Mouse (Mus musculus) CH12.LX (cell line): Measurements from ENCODE around the gene Atg3. TPM values are rescaled to one million over a fixed set of nuclear protein-coding genes. Genes with fewer than 3 reads are reported as not detected.

Experiments
- DNase-seq: peaks from one replicate; pipeline ENCODE4 v3.0.0-alpha.2; 2013; ENCODE audit errors: extremely low read depth
- H3K27ac ChIP-seq: 2 replicates; pipeline ENCODE4 v1.5.1; 2012; ENCODE audit warnings: low read depth, mild to moderate bottlenecking, control low read depth, moderate library complexity; ENCODE audit not compliant: insufficient read depth
- H3K27me3 ChIP-seq: replicated peaks from 2 replicates; pipeline ENCODE3; 2012; ENCODE audit warnings: inconsistent platforms
- H3K36me3 ChIP-seq, 2 experiments: replicated peaks in 1 of 2; 2 replicates each; pipeline versions ENCODE3 to v1.6.1; 2012; ENCODE audit warnings: inconsistent platforms in 1 of 2, low read length in 1 of 2, mild to moderate bottlenecking in 1 of 2, mixed read lengths in 1 of 2, moderate library complexity in 1 of 2; ENCODE audit not compliant: control insufficient read depth in 1 of 2, insufficient read depth in 1 of 2
- H3K4me1 ChIP-seq, 2 experiments: 2 replicates each; pipeline ENCODE4 v1.6.1; 2012; ENCODE audit warnings: inconsistent platforms in 1 of 2, moderate library complexity in 1 of 2; ENCODE audit not compliant: insufficient read depth in 2 of 2, control insufficient read depth in 1 of 2
- H3K4me2 ChIP-seq: 2 replicates; pipeline ENCODE4 v1.6.1; 2012; ENCODE audit warnings: low read depth, mild to moderate bottlenecking, control low read depth; ENCODE audit not compliant: poor library complexity, insufficient read depth, severe bottlenecking
- H3K4me3 ChIP-seq, 3 experiments: fragments of 150-350 bp in 1 of 3; sonication (generic) in 1 of 3; replicated peaks in 1 of 3; 2 replicates each; pipeline versions ENCODE3 to v1.5.1; 2011 to 2012; ENCODE audit warnings: low read depth in 2 of 3, low read length in 2 of 3, mild to moderate bottlenecking in 2 of 3, moderate library complexity in 2 of 3, control low read depth in 1 of 3, improper control_type of control experiment in 1 of 3, inconsistent platforms in 1 of 3, mixed read lengths in 1 of 3; ENCODE audit not compliant: poor library complexity in 1 of 3
- H3K79me2 ChIP-seq: replicated peaks from 2 replicates; pipeline ENCODE4 v1.6.1; 2012; ENCODE audit warnings: mild to moderate bottlenecking, moderate library complexity; ENCODE audit not compliant: control insufficient read depth, poor library complexity, insufficient read depth, severe bottlenecking; ENCODE audit errors: extremely low read depth
- H3K9ac ChIP-seq: 2 replicates; pipeline ENCODE4 v1.6.1; 2012; ENCODE audit warnings: low read depth, mild to moderate bottlenecking, control low read depth, moderate library complexity; ENCODE audit not compliant: insufficient read depth
- H3K9me3 ChIP-seq: replicated peaks from 2 replicates; pipeline ENCODE3; 2012; ENCODE audit warnings: low read length, inconsistent platforms, mixed read lengths
- CHD1 ChIP-seq: IDR thresholded peaks from 2 replicates; pipeline ENCODE4 v1.6.1; 2012; ENCODE audit warnings: low read depth, low read length, improper control_type of control experiment, inconsistent platforms
- CHD2 ChIP-seq: IDR thresholded peaks from 2 replicates; pipeline ENCODE4 v1.6.1; 2011; ENCODE audit warnings: low read length, improper control_type of control experiment
- CTCF ChIP-seq, 2 experiments: IDR thresholded peaks in 1 of 2; conservative IDR thresholded peaks in 1 of 2; 2 replicates each; pipeline ENCODE4 v1.5.1; 2011 to 2012; ENCODE audit warnings: low read depth in 2 of 2, low read length in 2 of 2, improper control_type of control experiment in 1 of 2, inconsistent platforms in 1 of 2, mild to moderate bottlenecking in 1 of 2, moderate library complexity in 1 of 2
- E2F4 ChIP-seq: IDR thresholded peaks from 2 replicates; pipeline ENCODE4 v1.6.1; 2011; ENCODE audit warnings: low read depth, low read length, improper control_type of control experiment; ENCODE audit not compliant: insufficient replicate concordance
- ELF1 ChIP-seq: IDR thresholded peaks from 2 replicates; pipeline ENCODE4 v1.6.1; 2014; ENCODE audit warnings: low read depth, mild to moderate bottlenecking, inconsistent platforms, low read length, improper control_type of control experiment
- EP300 ChIP-seq: IDR thresholded peaks from 2 replicates; pipeline ENCODE4 v1.6.1; 2011; ENCODE audit warnings: low read length, improper control_type of control experiment
- GABPA ChIP-seq: IDR thresholded peaks from 2 replicates; pipeline ENCODE4 v1.6.1; 2012; ENCODE audit warnings: low read depth, low read length, improper control_type of control experiment, inconsistent platforms; ENCODE audit not compliant: insufficient replicate concordance
- JUND ChIP-seq: conservative IDR thresholded peaks from 2 replicates; pipeline ENCODE4 v1.6.1; 2011; ENCODE audit warnings: low read depth, low read length, improper control_type of control experiment
- KAT2A ChIP-seq: IDR thresholded peaks from 2 replicates; pipeline ENCODE4 v1.6.1; 2012; ENCODE audit warnings: low read length, improper control_type of control experiment, inconsistent platforms; ENCODE audit not compliant: insufficient replicate concordance
- MAFK ChIP-seq: IDR thresholded peaks from 2 replicates; pipeline ENCODE4 v1.6.1; 2011; ENCODE audit warnings: low read length, improper control_type of control experiment; ENCODE audit not compliant: insufficient replicate concordance
- MAZ ChIP-seq: IDR thresholded peaks from 2 replicates; pipeline ENCODE4 v1.6.1; 2012; ENCODE audit warnings: low read depth, mild to moderate bottlenecking, inconsistent platforms, low read length, improper control_type of control experiment, moderate library complexity
- MEF2A ChIP-seq: IDR thresholded peaks from 2 replicates; pipeline ENCODE4 v1.6.1; 2014; ENCODE audit warnings: low read depth, mild to moderate bottlenecking, inconsistent platforms, low read length, improper control_type of control experiment, borderline replicate concordance
- MXI1 ChIP-seq: IDR thresholded peaks from 2 replicates; pipeline ENCODE4 v1.6.1; 2011; ENCODE audit warnings: mild to moderate bottlenecking, low read depth, low read length, improper control_type of control experiment
- NELFE ChIP-seq: IDR thresholded peaks from 2 replicates; pipeline ENCODE4 v1.6.1; 2011; ENCODE audit warnings: low read depth, low read length, improper control_type of control experiment
- NRF1 ChIP-seq: IDR thresholded peaks from 2 replicates; pipeline ENCODE4 v1.6.1; 2014; ENCODE audit warnings: low read depth, mild to moderate bottlenecking, inconsistent platforms, low read length, improper control_type of control experiment, moderate library complexity
- POLR2A ChIP-seq: IDR thresholded peaks from 2 replicates; pipeline ENCODE4 v1.6.1; 2011; ENCODE audit warnings: low read depth, mild to moderate bottlenecking, improper control_type of control experiment, low read length
- RCOR1 ChIP-seq: conservative IDR thresholded peaks from 2 replicates; pipeline ENCODE4 v1.6.1; 2012; ENCODE audit warnings: low read depth, mild to moderate bottlenecking, inconsistent platforms, low read length, improper control_type of control experiment
- SIN3A ChIP-seq: IDR thresholded peaks from 2 replicates; pipeline ENCODE4 v1.6.1; 2012; ENCODE audit warnings: low read length, improper control_type of control experiment, inconsistent platforms
- SMC3 ChIP-seq: IDR thresholded peaks from 2 replicates; pipeline ENCODE4 v1.6.1; 2011; ENCODE audit warnings: low read depth, low read length, improper control_type of control experiment
- TBP ChIP-seq: conservative IDR thresholded peaks from 2 replicates; pipeline ENCODE4 v1.6.1; 2011; ENCODE audit warnings: low read depth, low read length, improper control_type of control experiment
- TCF12 ChIP-seq: IDR thresholded peaks from 2 replicates; pipeline ENCODE4 v1.6.1; 2014; ENCODE audit warnings: low read depth, mild to moderate bottlenecking, inconsistent platforms, low read length, improper control_type of control experiment
- UBTF ChIP-seq: IDR thresholded peaks from 2 replicates; pipeline ENCODE4 v1.6.1; 2012; ENCODE audit warnings: low read depth, mild to moderate bottlenecking, inconsistent platforms, low read length, improper control_type of control experiment, moderate library complexity
- USF1 ChIP-seq: IDR thresholded peaks from 2 replicates; pipeline ENCODE4 v1.6.1; 2014; ENCODE audit warnings: low read depth, mild to moderate bottlenecking, inconsistent platforms, low read length, improper control_type of control experiment
- ZC3H11A ChIP-seq: IDR thresholded peaks from 2 replicates; pipeline ENCODE4 v1.6.1; 2012; ENCODE audit warnings: low read depth, mild to moderate bottlenecking, inconsistent platforms, low read length, improper control_type of control experiment
- ZMIZ1 ChIP-seq: IDR thresholded peaks from 2 replicates; pipeline ENCODE4 v1.6.1; 2012; ENCODE audit warnings: low read depth, mild to moderate bottlenecking, inconsistent platforms, low read length, improper control_type of control experiment
- ZNF384 ChIP-seq: IDR thresholded peaks from 2 replicates; pipeline ENCODE4 v1.6.1; 2012; ENCODE audit warnings: low read depth, low read length, improper control_type of control experiment, inconsistent platforms
- dilution Hi-C: fragments of 300-500 bp; cut with MboI; formaldehyde crosslinking; loops from 2 replicates; pipeline ENCODE4 v1.14.3; 2020; ENCODE audit warnings: low sequenced_read_pairs; ENCODE audit not compliant: extremely low pct_unique_long_range_greater_than_20kb, extremely low pct_ligation_motif_present
- in situ Hi-C: fragments of 300-500 bp; cut with MboI; formaldehyde crosslinking; loops from 3 replicates; pipeline ENCODE4 v1.14.3; 2019; ENCODE audit warnings: low sequenced_read_pairs, low pct_ligation_motif_present, low pct_unique_long_range_greater_than_20kb, mixed read lengths
- polyA plus RNA-seq: library from polyadenylated mRNA; unstranded; fragments of >175 nt; gene quantifications from 2 replicates; pipeline ENCODE4 v1.2.1, GENCODE M21; 2012; ENCODE audit warnings: low read depth; ENCODE audit not compliant: insufficient read length
- total RNA-seq, 2 experiments: library from RNA; depleted of rRNA; stranded (reverse); fragments of 300-350 nt in 1 of 2; fragments of >200 nt in 1 of 2; gene quantifications; 2 replicates each; pipeline ENCODE4 v1.2.3; 2012 to 2014

Atg3 gene
- total and polyA plus RNA-seq, 3 experiments: 27.6 to 67.5 (median 43.0) TPM

DNA sequence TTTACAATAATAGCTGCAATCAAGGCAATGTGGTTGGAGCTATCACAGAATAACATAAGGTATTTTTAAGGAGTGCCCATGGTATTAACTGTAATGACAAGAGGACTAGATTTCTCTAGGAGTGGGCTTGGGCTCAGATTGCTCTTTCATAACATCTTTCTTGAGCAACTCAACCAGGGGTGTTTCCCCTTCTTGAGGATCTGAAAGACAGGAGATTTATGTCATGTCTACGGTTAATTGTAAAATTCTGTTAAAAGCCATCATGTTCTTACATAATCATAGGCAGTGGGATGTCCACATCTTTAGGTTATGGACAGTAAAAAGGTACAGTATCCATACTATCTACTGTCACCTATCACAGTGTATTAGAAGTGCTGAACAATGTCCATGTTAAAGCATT lies 72.7 kb downstream of the Atg3 start:
- in situ Hi-C loops (no loop called here), dilution Hi-C loops (no loop called here)
- Histone ChIP-seq H3K9ac (no peak overlapping the region), H3K4me2 (no peak overlapping the region), H3K27ac (no peak overlapping the region), H3K27me3 (no peaks in the 10 kb centered on the region), H3K79me2 (0 out of 2 replicates have a peak, but pooled peaks cover 2% of the 10 kb centered on the region), H3K4me1 (peaks cover 10 to 58% of the 10 kb centered on the region in 2 experiments), H3K36me3 (peaks cover 0 to 5% of the 10 kb centered on the region in 2 experiments), H3K4me3 (no peak overlapping the region), H3K9me3 (no peaks in the 10 kb centered on the region)
- TF ChIP-seq EP300 (no peak), ZC3H11A (no peak), POLR2A (no peak), MEF2A (no peak), MAZ (no peak), RCOR1 (no peak), USF1 (no peak), MAFK (no peak), ZMIZ1 (no peak), MXI1 (no peak), ZNF384 (no peak), JUND (no peak), ELF1 (no peak), SMC3 (no peak), UBTF (no peak), CHD1 (no peak), TBP (no peak), SIN3A (no peak)
- no peak for DNase-seq

DNA sequence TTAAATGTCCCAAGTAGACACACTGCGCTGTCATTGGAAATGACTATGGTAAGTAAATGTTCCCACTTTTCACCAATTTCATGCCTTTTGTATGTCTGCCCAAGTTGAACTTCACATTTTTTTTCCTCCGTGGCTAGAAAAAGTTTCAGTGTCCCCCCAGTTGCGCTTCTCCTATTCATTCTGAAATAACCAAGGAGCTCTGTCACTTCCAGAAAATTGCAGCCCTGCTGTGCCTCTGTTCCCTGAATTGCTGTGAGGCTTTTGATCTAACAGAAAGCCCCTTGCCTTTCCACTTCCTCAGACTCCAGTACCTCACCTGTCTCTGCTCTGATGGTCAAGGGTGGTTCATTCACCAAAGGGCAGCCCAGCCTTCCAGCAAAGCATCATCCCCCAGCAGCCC lies 74.4 kb downstream of the Atg3 start:
- H3K27me3 ChIP-seq: no peaks in the 10 kb centered on the region
- TF ChIP-seq KAT2A: no peak
- TF ChIP-seq GABPA: no peak
- TF ChIP-seq CTCF (conservative IDR thresholded peaks at IDR 0.05 in 1 of 2, IDR thresholded peaks at IDR 0.05 in 1 of 2; ENCODE audit: low read depth in 2 of 2, low read length in 2 of 2): no peak
- TF ChIP-seq TCF12: no peak
- TF ChIP-seq NRF1: no peak
- TF ChIP-seq NELFE: no peak
- no peak for TF ChIP-seq SMC3
- no peak for TF ChIP-seq E2F4
- TF ChIP-seq UBTF: no peak
- no peak for TF ChIP-seq MXI1
- no peak for TF ChIP-seq RCOR1
- TF ChIP-seq CHD1: no peak
- TF ChIP-seq ELF1: no peak
- no peak for TF ChIP-seq ZC3H11A
- TF ChIP-seq CHD2: no peak
- no peak overlapping the region for H3K27ac ChIP-seq
- in situ Hi-C loops (no loop called here), dilution Hi-C loops (no loop called here)
- no peaks in the 10 kb centered on the region for H3K9me3 ChIP-seq
- no peak overlapping the region for H3K4me2 ChIP-seq
- 0 out of 2 replicates have a peak, but pooled peaks cover 2% of the 10 kb centered on the region for H3K79me2 ChIP-seq
- H3K4me1 ChIP-seq: peaks cover 12 to 53% of the 10 kb centered on the region in 2 experiments
- DNase-seq: no peak
- H3K36me3 ChIP-seq: peaks cover 0 to 5% of the 10 kb centered on the region in 2 experiments
- no peak overlapping the region for H3K9ac ChIP-seq
- H3K4me3 ChIP-seq: no peak overlapping the region
